Mouse (Mus musculus) layer of hippocampus, postnatal 36 days (tissue): ENCODE results near the gene Pigl. TPM values are rescaled to one million over a fixed set of nuclear protein-coding genes. Genes with fewer than 3 reads are reported as not detected.

Source experiments
- DNase-seq, 2 experiments: peaks; one replicate each; pipeline ENCODE4 v3.0.0; 2022
- total RNA-seq, 2 experiments: library from RNA; stranded (reverse); gene quantifications; 2 replicates each; pipeline ENCODE4 v1.2.3; 2021

Gene Pigl
- total RNA-seq, 2 experiments from 2014 or later = 6.4 to 8.4 TPM

GRCm38 (mm10) chr11:62518991-62519390, 60.7 kb downstream of the Pigl start:
- peak; percentile 13 to 14 for DNase-seq

DNA sequence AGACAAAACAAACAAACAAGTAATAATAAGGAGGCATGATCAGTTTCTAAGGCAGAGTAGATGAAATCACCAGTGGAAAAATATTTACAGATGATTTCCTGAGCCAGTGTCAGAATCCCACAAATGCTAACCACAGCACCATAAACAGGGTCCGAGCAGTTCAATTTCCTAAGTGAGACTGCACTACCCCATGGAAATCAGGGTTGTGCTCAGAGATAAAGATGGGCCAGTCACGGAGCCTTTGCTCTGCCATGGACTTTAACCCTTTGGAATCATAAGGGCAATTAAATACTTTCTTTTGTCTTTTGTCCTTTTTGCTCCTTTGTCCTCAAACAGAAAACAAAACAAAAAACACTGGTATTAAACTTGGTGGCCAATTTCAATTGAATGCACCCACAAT, 64.0 kb downstream of the Pigl start:
- no peak for DNase-seq

- DNase-seq = no peak
These were observed 78.8 kb downstream of the Pigl start for GRCm38 (mm10) chr11:62537089-62537488.

DNA sequence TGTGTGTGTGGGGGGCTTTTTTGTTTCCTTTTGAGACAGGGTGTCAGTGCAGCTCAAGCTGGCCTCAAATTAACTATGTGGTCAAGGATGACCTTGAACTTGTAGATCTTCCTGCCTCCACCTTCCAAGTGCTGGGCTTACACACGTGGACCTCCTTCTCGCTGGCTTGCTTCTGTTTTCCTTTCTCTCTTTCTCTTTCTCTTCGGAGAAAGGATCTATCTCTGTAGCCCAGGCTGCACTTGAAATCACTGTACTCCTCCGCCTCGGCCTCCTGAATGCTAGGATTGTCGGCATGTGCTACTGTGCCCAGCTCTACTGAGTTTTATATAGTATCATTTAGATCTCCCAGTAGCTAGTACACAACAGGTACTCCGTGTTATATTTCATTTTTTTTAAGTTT, 79.3 kb downstream of the Pigl start:
- DNase-seq = no peak

GRCm38 (mm10) chr11:62538321-62539088, 80.2 kb downstream of the Pigl start:
- peak; percentile 43 to 54 for DNase-seq

- DNase-seq = peak; percentile 72 to 75
These were observed 81.0 kb downstream of the Pigl start, which contains the start of gene Cenpv for GRCm38 (mm10) chr11:62539089-62539890. TSS of gene Cenpv (minus strand) at chr11:62539261.

DNA sequence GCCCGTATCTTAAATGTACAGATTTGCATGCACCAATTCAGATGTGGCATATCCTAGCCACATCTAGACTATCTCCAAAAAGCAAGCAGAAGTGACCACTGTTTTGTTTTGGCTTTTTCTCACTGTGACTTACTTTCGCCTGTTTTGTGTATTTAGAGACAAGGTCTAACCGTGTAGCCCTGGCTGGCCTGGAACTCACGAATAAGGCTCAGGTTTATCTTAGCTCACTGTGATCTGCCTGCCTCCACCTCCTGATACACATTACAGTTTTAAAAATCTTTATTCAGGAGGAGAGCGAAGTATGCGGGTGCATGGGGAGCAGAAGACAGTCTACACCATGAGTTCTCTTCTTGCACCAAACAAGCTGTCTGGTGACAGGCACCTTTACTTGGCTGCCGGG, 81.9 kb downstream of the Pigl start:
- no peak for DNase-seq

DNA sequence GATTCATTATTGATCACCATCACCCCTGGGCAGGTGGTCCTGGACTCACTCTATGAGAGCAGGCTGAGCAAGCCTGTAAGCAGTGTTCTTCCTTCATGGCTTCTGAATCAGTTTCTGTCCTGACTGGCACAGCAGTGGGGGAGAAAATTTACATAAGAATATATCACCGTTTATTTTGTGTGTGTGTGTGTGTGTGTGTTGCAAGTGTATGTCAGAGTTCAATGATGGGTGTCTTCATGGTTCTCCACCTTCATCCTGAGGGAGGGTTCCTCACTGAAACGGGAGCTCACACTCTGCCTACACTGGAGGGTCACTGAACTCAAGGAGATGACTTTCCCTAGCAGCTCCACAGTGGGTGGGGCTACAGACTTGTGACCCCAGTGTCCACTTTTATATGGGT, 82.7 kb downstream of the Pigl start:
- no peak for DNase-seq

- DNase-seq = no peak
These were observed 83.3 kb downstream of the Pigl start for GRCm38 (mm10) chr11:62541581-62541980.

DNA sequence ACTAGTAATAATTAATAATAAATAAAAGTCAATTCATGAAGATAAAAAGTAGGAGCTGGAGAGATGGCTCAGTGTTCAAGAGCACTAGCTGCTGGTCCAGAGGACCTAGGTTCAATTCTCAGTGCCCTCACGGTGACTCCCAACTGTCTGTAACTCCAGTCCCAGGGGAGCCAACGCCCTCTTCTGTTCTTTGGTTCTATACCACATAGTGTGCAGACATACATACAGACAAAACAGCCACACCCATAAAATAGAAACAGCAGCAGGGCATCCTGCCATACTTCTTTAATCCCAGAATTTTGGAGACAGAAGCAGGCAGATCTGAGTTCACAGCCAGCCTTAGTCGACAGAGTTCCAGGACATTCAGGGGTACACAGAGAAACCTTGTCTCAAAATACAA, 85.7 kb downstream of the Pigl start:
- no peak for DNase-seq

DNA sequence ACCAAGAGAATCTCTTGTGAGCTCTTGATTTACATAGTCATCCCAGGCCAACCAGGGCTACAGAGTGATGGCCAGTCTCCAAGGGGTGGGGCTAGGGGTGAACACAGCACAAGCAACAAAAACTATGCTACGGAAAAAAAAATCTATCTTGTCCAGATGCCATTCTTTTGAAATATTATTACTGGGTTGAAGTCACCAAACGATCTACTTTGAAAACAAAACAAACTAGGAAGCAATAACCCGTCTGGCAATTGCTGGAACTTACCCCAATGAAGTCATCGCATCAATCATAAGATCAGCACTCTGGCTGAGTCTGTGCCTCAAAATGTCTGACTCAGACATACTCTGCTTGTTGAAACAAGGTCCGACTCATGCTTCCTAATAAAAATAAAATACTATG, 91.5 kb downstream of the Pigl start:
- DNase-seq = peak in 1 of 2 experiments; percentile 25

DNA sequence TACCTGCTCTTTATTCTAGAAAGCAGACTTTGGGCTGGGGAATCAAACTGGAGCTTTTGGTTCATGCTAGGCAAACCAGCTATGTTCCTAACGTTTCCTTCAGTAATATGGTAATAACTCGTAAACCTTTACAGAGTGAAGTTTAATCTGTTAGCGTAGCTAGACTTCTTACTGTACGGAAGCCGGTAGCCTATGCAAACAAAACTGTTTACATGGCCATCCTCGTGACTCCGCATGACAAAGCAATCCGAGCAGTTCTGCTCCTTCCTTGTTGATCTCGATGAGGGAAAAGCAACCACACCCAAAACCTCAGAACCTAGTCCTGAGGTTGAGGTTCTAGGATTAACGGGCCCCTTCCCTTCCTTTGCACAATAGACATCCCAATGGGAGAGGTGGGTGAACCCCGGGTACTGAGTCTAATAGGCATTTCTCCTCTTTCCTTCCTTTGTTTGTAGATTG, 92.0 kb downstream of the Pigl start:
- peak in 1 of 2 experiments; percentile 48 for DNase-seq

- DNase-seq = peak; percentile 98
These were observed 92.5 kb downstream of the Pigl start, which contains the start of gene Ubb for GRCm38 (mm10) chr11:62550727-62551225. TSS of gene Ubb (plus strand) at chr11:62551171.

DNA sequence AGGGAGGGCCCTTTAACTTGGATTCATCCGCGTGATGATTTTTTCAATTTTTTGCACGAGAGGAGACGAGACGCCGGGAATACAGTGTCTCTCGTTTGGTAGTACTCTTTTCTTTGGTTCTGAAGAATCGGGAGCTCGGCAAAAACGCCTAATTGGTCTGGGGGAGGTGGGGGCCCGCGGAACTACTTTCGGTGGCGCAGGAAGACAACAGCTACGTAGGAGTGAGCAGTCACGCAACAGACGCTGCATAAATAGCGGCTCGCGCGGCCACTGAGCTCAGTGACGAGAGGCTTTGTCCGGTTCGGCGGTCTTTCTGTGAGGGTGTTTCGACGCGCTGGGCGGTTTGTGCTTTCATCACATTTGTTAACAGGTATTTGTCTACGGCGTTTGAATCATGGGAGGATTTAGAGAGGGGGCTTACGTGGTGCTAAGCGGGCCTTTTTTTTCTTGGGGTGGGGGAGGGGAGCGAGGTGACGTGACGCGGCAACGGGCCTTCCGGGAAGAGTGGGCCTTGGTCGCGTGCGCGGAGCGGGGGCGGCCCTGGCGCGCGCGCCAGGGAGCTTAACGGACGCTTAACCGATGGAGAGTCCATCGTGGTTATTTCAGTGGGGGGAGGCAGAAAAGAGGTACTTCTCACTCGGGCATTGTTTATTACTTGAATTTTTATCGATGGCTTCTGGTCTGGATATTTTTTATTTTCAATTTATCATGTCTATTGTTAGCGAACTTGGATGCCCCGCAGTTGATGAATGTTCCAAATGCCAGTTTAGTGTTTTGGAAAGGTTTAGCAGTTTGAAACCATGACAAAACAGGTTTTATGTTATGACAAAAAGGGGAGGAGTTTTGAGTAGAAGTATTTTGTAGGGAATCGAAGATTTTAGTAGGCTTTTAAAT, 93.2 kb downstream of the Pigl start:
- DNase-seq = peak; percentile 83 to 87

GRCm38 (mm10) chr11:62553186-62553585, 94.9 kb downstream of the Pigl start:
- no peak for DNase-seq

DNA sequence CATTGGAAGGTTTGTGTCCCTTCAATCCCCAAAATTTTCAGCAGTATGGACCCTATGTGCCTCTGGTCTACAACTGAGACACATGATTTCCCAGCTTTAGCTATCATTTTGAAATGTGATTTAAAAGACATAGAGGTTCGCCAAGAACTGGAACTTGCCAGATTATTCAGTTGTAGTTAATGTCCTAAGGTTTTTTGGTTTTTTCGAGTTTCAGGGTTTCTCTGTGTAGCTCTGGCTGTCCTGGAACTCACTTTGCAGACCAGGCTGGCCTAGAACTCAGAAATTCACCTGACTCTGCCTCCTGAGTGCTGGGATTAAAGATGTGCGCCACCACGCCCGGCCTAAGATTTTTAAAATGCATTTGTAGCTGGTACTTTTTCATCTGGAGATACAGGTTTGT, 95.4 kb downstream of the Pigl start:
- DNase-seq = no peak

DNA sequence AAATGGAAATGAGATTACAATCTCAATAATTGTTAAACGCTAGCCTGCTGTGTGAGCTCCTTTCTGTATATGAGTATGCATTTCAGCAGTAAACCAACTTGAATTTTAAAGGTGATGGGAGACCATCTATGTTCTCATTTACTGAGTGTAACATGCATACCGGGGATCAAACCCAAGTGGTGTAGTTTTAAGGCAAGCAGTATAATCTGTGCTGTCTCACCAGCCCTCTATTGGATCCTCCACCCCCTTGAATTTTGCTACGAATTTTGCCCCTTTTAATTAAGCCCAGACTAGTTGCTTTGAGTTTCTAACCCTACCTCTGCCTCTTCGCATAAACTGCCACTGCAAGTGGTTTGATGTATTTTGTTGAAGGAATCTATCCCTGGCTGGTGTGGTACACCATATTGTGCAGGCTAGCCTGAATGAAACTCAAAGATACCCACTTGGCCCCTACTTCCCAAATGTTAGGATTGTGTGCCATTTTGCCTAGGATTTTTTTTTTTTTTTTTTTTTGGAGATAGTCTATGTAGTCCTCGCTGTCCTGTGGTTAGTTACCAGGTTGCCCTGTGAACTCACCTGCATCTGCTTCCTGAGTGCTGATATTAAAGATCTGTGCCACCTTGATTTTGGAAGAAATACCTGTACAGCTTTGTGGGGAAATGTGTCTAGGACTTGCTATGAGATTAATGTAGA, 96.0 kb downstream of the Pigl start:
- DNase-seq = no peak

DNA sequence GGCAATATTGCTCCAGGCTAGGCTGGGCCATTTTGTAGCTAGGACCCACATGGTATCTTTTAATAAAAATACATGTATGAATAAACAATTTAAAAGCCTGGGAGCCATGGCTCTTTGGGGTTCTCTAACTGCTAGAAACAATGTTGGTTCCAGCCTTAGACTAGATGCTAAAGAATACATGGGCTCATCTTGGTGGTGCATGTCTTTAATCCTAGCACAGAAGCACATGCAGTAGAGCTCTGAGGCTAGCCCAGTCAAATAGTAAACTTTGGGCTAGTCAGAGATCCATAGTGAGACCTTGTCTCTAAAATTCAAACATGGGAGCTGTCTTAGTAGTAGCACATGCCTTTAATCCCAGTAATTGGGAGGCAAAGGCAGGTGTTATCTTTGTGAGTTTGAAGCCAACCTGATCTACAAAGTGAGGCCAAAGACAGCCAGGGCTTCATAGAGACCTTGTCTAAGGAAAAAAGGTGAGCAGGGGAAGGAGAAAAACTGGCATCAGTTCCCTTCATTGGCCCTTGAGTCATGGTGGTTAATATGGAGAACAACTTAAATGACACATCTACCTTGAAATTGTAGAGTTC, 96.8 kb downstream of the Pigl start:
- DNase-seq = no peak

- no peak for DNase-seq
These were observed 97.7 kb downstream of the Pigl start for GRCm38 (mm10) chr11:62555896-62556412.

DNA sequence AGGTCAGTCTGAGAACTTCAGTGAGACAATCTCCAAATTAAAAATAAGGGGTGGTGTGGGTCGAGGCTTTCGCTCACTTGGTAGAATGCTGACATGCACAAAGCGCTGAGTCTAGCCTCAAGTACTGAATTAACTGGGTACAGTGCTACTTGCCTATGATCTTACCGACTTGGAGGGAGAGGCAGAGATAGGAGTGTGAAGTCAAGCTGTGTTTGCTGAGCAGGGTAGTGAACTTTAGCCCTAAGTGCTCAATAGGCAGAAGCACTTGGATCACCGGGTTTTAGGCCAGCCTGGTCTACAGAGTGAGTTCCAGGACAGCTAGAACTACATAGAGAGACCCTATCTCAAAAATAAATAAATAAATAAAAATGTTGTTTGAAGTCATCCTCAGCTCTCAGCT, 98.9 kb downstream of the Pigl start:
- no peak for DNase-seq

DNA sequence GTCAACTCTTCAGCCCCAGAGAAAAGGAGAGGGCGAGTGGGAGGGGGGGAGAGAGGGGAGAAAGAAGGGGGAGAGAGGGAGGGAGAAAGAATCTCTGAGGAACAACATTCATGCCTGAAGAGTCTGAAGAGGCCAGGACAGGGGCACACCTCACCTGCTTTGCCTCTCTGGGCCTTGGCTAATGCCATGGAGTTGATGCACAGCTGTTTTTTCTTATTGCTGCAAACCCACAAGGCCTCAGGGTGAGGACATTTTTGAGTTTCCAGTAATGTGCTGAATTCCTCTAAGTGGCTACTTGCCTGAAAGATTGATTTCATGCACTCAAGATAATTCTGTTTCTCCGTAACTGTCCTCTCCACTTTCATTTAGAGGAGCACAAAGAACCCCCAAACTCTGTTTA, 99.9 kb downstream of the Pigl start:
- DNase-seq = no peak
